Mouse (Mus musculus): ENCODE data around the gene Prss2.

- TF ChIP-seq POLR2A (IDR thresholded peaks at IDR 0.05; ENCODE audit: low read depth, low read length) (no peak), CTCF (conservative IDR thresholded peaks at IDR 0.05; ENCODE audit: insufficient read depth, insufficient read length, low read depth, low read length) (no peak)
Measured at GRCm38 (mm10) chr6:41518017-41518524, 3.5 kb upstream of the Prss2 start.
